Mouse (Mus musculus) forebrain, embryonic 15.5 days (tissue): ENCODE measurements around the gene Olfr1537. TPM values are rescaled to one million over a fixed set of nuclear protein-coding genes. Genes with fewer than 3 reads are reported as not detected.

ENCODE experiments used
- ATAC-seq: fragments of 200-750 bp; cut with Nextera tagmentation; replicated peaks from 2 replicates; pipeline ENCODE4 v1.8.0; 2017; ENCODE audit warnings: mild to moderate bottlenecking, moderate TSS enrichment, moderate library complexity
- H3K27ac ChIP-seq: fragments of 300-500 bp; sonication (generic); replicated peaks from 2 replicates; pipeline ENCODE4 v1.5.1; 2015; ENCODE audit warnings: mild to moderate bottlenecking, inconsistent platforms
- H3K27me3 ChIP-seq: fragments of 300-500 bp; sonication (generic); 2 replicates; pipeline ENCODE4 v1.6.1; 2015; ENCODE audit warnings: inconsistent platforms
- H3K36me3 ChIP-seq: fragments of 300-500 bp; sonication (generic); 2 replicates; pipeline ENCODE4 v1.6.1; 2015; ENCODE audit warnings: mild to moderate bottlenecking, inconsistent platforms
- H3K4me1 ChIP-seq: fragments of 300-500 bp; sonication (generic); 2 replicates; pipeline ENCODE4 v1.6.1; 2015; ENCODE audit warnings: inconsistent platforms
- H3K4me2 ChIP-seq: fragments of 300-500 bp; sonication (generic); replicated peaks from 2 replicates; pipeline ENCODE4 v1.6.1; 2015; ENCODE audit warnings: mild to moderate bottlenecking, inconsistent platforms
- H3K4me3 ChIP-seq: fragments of 300-500 bp; sonication (generic); 2 replicates; pipeline ENCODE4 v1.5.1; 2015; ENCODE audit warnings: mild to moderate bottlenecking, inconsistent platforms
- H3K9ac ChIP-seq: fragments of 300-500 bp; sonication (generic); replicated peaks from 2 replicates; pipeline ENCODE4 v1.6.1; 2015; ENCODE audit warnings: mild to moderate bottlenecking, inconsistent platforms
- H3K9me3 ChIP-seq: fragments of 300-500 bp; sonication (generic); 2 replicates; pipeline ENCODE4 v1.6.1; 2016; ENCODE audit warnings: inconsistent platforms
- WGBS: fragments of 180-500 bp; shearing (Covaris S2); methylation state at CpG from one replicate; pipeline ENCODE4 v1.1.7; 2015; ENCODE audit warnings: mixed read lengths; 5-methylcytosine and 5-hydroxymethylcytosine counted together
- polyA plus RNA-seq: library from polyadenylated mRNA; unstranded; fragments of >200 nt; fragmentation: Nextera tagmentation; extraction: Ambion mirVana; gene quantifications from 2 replicates; pipeline ENCODE4 v1.2.1, GENCODE M21; 2015

The Olfr1537 gene
- not detected in 2 replicates for polyA plus RNA-seq

- Histone ChIP-seq H3K9ac (no peak within 1 kb of the TSS), H3K9me3 (no peaks in the 10 kb centered on the region), H3K36me3 (no peaks in the 10 kb centered on the region), H3K4me2 (no peak within 1 kb of the TSS), H3K27ac (no peak within 1 kb of the TSS), H3K27me3 (no peaks in the 10 kb centered on the region), H3K4me1 (no peaks in the 10 kb centered on the region), H3K4me3 (no peak within 1 kb of the TSS)
- 84% methylated on average over 1 of the region's 1 CpGs for WGBS
- no peak for ATAC-seq
Observed at GRCm38 (mm10) chr9:39249894-39250293, at the start of gene Olfr1537. Gene Olfr1537, minus strand, starts transcription at chr9:39249994.

GRCm38 (mm10) chr9:39287136-39287535 is 37.3 kb upstream of the Olfr1537 start:
- Histone ChIP-seq H3K4me1 (no peaks in the 10 kb centered on the region), H3K27ac (no peak overlapping the region), H3K9me3 (no peaks in the 10 kb centered on the region), H3K4me2 (no peak overlapping the region), H3K4me3 (no peak overlapping the region), H3K9ac (no peak overlapping the region), H3K36me3 (no peaks in the 10 kb centered on the region), H3K27me3 (no peaks in the 10 kb centered on the region)
- 83% methylated on average over 2 of the region's 2 CpGs for WGBS
- ATAC-seq = no peak

GRCm38 (mm10) chr9:39276718-39277117 is 26.9 kb upstream of the Olfr1537 start, which contains the start of gene Olfr945:
Gene Olfr945, minus strand, starts transcription at chr9:39276818.
- Histone ChIP-seq H3K9ac (no peak within 1 kb of the TSS), H3K27ac (no peak within 1 kb of the TSS), H3K36me3 (no peaks in the 10 kb centered on the region), H3K9me3 (no peaks in the 10 kb centered on the region), H3K4me3 (no peak within 1 kb of the TSS), H3K4me1 (no peaks in the 10 kb centered on the region), H3K27me3 (no peaks in the 10 kb centered on the region), H3K4me2 (no peak within 1 kb of the TSS)
- ATAC-seq = no peak
- 85% methylated on average over 3 of the region's 3 CpGs for WGBS

GRCm38 (mm10) chr9:39201620-39202019 is 48.2 kb downstream of the Olfr1537 start, which contains the start of gene Olfr944:
Gene Olfr944, plus strand, starts transcription at chr9:39201920.
- Histone ChIP-seq H3K4me2 (no peak within 1 kb of the TSS), H3K4me1 (no peaks in the 10 kb centered on the region), H3K9me3 (no peaks in the 10 kb centered on the region), H3K4me3 (no peak within 1 kb of the TSS), H3K36me3 (no peaks in the 10 kb centered on the region), H3K27me3 (no peaks in the 10 kb centered on the region), H3K9ac (no peak within 1 kb of the TSS), H3K27ac (no peak within 1 kb of the TSS)
- ATAC-seq = no peak

Other genes starting within 250 kb of the Olfr1537 start
- gene Olfr146, start 226.6 kb downstream of the Olfr1537 start, polyA plus RNA-seq = not detected in 2 replicates
- gene Olfr937, start 185.0 kb downstream of the Olfr1537 start, polyA plus RNA-seq = not detected in 2 replicates
- gene Olfr938, start 171.1 kb downstream of the Olfr1537 start, polyA plus RNA-seq = not detected in 2 replicates
- not detected in 2 replicates for gene Olfr27, start 121.9 kb downstream of the Olfr1537 start, polyA plus RNA-seq
- gene Olfr943, start 83.7 kb downstream of the Olfr1537 start, polyA plus RNA-seq = not detected in 2 replicates
- not detected in 2 replicates for gene Olfr944, start 48.1 kb downstream of the Olfr1537 start, polyA plus RNA-seq
- gene Olfr945, start 26.8 kb upstream of the Olfr1537 start, polyA plus RNA-seq = not detected in 2 replicates
- gene Olfr948, start 76.1 kb upstream of the Olfr1537 start, polyA plus RNA-seq = not detected in 2 replicates
- gene Olfr951, start 137.4 kb upstream of the Olfr1537 start, polyA plus RNA-seq = not detected in 2 replicates
- gene Olfr952, start 177.2 kb upstream of the Olfr1537 start, polyA plus RNA-seq = not detected in 2 replicates
- not detected in 2 replicates for gene Olfr954, start 206.7 kb upstream of the Olfr1537 start, polyA plus RNA-seq
- gene Olfr955, start 221.9 kb upstream of the Olfr1537 start, polyA plus RNA-seq = not detected in 2 replicates
- gene Olfr44, start 244.0 kb upstream of the Olfr1537 start, polyA plus RNA-seq = not detected in 2 replicates